Mouse (Mus musculus): ENCODE results near the gene Wnt10b.
"Not testable (repeated sequence)": the region's sequence is repeated elsewhere in the genome, so short reads cannot be mapped to it uniquely, and the experiment has no call there.

Gene Wnt10b

DNA sequence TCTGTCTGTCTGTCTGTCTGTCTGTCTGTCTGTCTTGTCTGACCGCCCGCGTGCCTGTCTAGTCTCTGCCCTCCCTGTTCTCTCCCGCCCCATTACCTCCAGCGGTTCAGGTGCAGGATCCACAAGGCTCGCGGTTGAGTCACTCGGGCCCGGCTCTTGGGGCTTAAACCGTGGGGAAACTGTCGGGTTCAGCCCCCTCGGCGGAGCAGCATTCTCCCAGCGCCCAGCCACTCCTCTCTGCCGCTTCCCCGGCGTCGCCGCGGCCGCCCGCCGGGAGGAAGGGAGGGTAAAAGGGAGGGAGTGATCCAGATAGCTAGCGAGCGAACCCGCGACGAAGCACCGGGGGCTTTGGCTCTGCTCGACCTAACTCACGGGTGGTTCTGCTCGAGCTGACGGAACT, at the start of gene Wnt10b:
Wnt10b (minus strand) TSS at position 389 of the 400 bp plus-strand sequence.
- DNase-seq (ENCODE audit: low spot score in 2 of 2): no peak

- no peak for DNase-seq (ENCODE audit: low spot score in 2 of 2)
Measured at GRCm38 (mm10) chr15:98827611-98828011, 49.7 kb upstream of the Wnt10b start.

DNA sequence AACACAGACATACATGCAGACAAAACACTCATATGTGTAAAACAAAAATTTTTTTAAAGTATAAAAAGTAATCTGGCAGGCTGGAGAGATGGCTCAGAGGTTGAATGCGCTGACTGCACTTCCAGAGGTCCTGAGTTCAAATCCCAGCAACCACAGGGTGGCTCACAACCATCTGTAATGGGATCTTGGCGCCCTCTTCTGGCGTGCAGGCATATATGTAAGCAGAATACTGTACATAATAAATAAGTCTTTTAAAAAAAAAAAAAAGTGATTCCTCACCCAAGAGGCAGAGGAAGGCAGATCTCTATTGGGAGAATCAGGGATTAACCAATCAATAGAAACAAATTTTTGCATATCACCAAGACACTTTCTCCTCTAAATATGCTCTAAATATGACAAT, 45.5 kb upstream of the Wnt10b start:
- no peak for DNase-seq (ENCODE audit: low spot score in 2 of 2)

DNA sequence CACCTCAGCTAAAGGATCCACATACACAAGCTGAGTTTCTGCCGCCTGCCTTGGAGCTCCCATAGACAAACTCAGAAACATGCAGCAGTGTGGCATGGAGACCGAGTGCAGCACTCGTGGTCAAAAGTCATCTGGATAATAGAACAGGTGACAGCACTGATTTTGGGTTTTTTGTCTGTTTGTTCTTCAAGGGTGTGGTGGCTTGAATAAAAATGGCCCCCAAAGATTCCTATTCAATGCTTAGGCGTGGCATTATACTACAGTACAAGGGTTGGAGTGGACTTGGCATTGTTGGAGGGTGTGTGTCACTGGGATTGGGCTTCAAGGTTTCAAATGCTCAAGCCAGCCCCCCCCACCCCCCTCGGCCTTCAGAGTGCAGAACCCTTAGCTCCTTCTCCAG, 44.2 kb upstream of the Wnt10b start:
- no peak for DNase-seq (ENCODE audit: low spot score in 2 of 2)

GRCm38 (mm10) chr15:98821403-98821802, 43.5 kb upstream of the Wnt10b start:
- DNase-seq (ENCODE audit: low spot score in 2 of 2): no peak

GRCm38 (mm10) chr15:98820937-98821336, 43.0 kb upstream of the Wnt10b start:
- DNase-seq (ENCODE audit: low spot score in 2 of 2): no peak

DNA sequence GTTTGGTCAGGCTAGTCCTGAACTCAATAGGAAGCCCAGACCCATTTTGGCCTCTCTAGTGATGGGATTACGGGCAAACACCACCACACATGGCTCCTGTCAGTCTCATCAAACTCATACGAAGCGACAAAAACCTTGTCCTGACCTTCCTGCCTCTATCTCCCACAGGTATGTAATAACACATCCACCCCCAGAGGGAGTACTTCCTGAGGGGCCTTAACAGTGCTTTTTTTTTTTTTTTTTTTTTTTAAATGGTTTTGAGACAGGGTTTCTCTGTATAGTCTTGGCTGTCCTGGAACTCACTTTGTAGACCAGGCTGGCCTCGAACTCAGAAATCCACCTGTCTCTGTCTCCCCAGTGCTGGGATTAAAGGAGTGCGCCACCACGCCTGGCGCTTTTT, 40.2 kb upstream of the Wnt10b start:
- DNase-seq (ENCODE audit: low spot score in 2 of 2): no peak

DNA sequence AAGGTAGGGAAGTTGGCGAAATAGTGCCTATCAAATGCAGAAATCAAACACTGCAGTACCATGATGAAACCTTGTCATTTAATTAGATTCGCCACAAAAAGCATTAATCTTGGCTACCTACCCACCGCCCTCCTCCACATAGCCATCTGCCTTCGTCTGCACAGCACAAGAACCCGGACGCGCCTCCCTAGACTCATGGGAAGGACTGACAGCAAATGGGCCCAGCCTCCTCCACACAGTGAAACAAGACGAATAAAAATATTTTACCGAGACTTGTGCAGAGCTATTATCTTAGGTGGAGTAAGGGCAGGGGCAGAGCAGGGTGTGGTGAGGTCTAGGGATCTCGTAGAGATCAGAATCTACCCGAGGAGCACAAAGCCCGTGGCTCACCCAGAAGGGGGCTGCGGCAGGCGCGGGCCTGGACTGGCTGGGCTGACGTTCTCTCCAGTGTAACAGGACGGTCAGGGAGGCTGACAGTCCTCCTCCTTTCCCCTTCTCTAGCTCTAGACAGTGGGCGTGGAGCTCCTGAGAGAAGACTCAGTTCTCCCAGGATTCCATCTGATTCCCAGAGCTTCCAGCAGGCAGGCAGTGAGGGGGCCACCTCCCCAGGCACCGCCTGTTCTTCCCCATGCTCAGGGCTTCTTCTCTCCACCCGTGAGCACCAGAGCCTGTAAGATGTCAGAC, 34.9 kb upstream of the Wnt10b start:
- DNase-seq (ENCODE audit: low spot score in 2 of 2): peak in 1 of 2 experiments; percentile 55

DNA sequence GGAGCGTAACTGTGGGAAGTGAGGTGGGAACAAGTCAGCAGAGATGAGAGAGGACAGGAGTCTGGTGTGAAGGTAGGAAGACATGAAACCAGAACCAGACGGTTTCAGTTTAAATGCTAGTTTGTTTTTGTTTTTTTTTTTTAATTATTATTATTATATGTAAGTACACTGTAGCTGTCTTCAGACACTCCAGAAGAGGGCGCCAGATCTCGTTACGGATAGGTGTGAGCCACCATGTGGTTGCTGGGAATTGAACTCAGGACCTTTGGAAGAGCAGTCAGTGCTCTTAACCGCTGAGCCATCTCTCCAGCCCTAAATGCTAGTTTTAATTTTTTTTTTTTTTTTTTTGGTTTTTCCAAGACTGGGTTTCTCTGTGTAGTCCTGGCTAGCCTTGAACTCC, 32.3 kb upstream of the Wnt10b start:
- not testable (repeated sequence) for DNase-seq (ENCODE audit: low spot score in 2 of 2)

- DNase-seq (ENCODE audit: low spot score in 2 of 2): no peak
Measured at GRCm38 (mm10) chr15:98809390-98809789, 31.4 kb upstream of the Wnt10b start, which contains the start of gene Ddn. Gene Ddn (minus strand): TSS chr15:98809490.

DNA sequence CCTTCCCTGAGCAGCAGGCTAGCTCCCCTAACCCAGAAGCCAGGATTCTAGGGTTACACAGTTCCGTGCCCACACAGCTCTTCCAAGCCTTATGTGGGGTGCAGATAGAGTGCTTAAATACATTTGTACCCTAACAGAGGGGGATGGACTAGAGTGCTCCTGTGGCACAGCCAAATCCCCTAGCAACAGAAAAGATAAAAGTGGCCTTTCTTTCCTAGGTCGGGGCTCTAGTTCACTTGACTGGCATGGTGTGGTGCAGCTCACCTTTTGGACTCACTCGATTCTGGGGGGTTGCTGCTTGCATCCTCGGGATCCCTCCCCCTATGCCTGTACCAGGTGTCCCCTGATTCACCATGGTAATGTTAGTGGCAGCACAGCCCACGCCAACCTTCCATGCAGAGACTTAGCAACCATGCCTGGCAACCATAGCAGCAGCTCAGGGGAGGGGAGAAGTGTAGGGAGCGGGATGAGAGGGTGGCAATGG, 30.7 kb upstream of the Wnt10b start:
- DNase-seq (ENCODE audit: low spot score in 2 of 2): peak; percentile 76 to 84

- peak; percentile 72 to 80 for DNase-seq (ENCODE audit: low spot score in 2 of 2)
Measured at GRCm38 (mm10) chr15:98807895-98808650, 30.1 kb upstream of the Wnt10b start.

- DNase-seq (ENCODE audit: low spot score in 2 of 2): no peak
Measured at GRCm38 (mm10) chr15:98806809-98807770, 29.1 kb upstream of the Wnt10b start.

GRCm38 (mm10) chr15:98806071-98806808, 28.3 kb upstream of the Wnt10b start:
- no peak for DNase-seq (ENCODE audit: low spot score in 2 of 2)

GRCm38 (mm10) chr15:98805324-98806040, 27.5 kb upstream of the Wnt10b start:
- DNase-seq (ENCODE audit: low spot score in 2 of 2): peak in 1 of 2 experiments; percentile 73

- DNase-seq (ENCODE audit: low spot score in 2 of 2): peak; percentile 78 to 91
Measured at GRCm38 (mm10) chr15:98804054-98804453, 26.1 kb upstream of the Wnt10b start.

DNA sequence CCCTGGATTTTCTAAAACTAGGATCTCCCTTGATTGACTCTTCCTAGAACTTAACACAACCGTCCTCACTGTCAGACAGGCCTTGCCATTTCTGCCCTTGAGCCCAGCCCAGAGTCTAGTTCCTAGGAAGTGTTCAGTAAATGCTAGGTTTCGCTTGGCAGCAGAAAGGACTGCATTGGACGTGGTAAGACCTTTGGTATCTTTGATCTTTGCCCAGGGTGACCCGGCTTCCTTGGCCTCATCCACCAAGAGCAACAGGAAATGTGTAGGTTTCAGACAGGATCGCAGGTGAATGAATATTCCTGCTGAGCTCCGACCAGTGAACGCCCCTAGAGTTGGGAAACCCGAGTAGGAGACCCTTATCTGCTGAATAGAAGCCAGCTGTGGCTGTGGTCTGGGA, 25.0 kb upstream of the Wnt10b start:
- DNase-seq (ENCODE audit: low spot score in 2 of 2): no peak

- DNase-seq (ENCODE audit: low spot score in 2 of 2): peak in 1 of 2 experiments; percentile 79
Measured at GRCm38 (mm10) chr15:98799396-98799795, 21.4 kb upstream of the Wnt10b start.

DNA sequence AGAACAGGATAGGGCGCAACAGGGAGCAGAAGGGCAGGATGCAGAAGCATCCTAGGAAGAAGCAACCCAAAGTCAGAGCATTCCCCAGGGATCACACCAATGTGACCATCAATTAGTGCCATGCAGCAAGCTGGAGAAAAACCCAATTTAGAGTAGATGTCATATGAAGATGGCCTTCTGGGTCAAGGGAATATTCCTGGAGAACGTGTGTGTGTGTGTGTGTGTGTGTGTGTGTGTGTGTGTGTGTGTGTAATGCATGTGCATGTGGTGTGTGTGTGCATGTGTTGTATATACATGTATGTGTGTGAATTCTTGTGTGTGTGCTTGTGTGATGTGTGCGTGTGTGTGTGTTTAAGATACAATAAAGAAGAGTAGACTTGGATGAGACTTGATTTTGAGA, 21.0 kb upstream of the Wnt10b start:
- DNase-seq (ENCODE audit: low spot score in 2 of 2): no peak

DNA sequence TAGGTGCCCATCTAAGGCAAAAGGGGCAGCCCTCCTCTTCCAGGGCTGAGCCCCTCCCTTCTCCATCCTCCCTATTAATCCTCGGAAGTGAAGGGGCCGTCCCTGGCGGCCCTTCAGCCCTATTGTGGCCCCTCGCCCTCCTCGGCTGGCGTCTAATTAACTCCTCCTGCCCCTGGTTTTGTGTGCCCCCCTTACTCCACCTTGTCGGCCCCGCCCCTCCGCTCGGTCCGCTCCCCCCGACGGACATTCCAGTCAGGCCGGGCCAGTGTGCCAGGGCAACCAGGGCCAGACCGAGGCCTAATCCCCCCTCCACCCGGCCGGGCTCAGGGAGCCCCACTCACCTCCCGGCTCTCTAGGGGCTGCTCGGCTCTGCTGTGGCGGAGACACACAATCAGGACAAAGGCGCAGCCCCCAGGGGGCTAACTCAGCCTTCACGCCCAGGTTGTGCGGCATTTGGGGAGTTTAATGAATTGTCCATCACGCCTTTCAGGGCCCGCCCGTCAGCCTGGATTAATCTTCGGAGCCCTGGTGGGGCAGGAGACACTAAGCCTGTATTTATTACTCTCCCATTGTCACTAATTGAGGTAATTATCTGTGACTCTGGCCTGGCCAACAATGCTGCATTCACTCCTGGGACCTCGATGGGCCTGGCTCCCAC, 20.0 kb upstream of the Wnt10b start:
- DNase-seq (ENCODE audit: low spot score in 2 of 2): no peak

Measured in frontal cortex, postnatal 14 days (tissue).